Mouse (Mus musculus): ENCODE measurements around the gene Sipa1l1. TPM values are rescaled to one million over a fixed set of nuclear protein-coding genes. Genes with fewer than 3 reads are reported as not detected.
A peak's percentile ranks its signal among the peaks of the same experiment; 100 is the strongest.

Sipa1l1 gene
- total and polyA plus RNA-seq, 3 experiments: 13.6 to 36.7 (median 23.6) TPM

DNA sequence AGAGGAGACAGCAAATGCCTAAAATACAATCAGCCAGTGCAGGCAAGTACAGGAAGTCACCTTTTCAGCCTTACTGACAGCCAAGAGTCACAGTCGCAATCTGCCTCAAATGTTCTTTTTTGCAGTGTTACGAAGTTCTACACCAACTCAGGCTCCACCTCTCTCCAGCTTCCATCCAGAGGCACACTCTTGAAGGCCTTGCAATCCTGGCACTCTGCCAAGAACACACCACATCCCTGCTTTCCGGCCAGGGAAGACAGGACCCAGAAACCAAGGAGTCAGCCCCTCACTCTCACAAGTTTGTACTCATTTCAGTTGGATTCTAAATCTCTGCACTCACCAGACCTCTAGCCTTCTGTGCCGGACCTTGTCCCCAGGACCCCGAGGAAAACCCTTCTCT lies 299.3 kb downstream of the Sipa1l1 start:
- dilution Hi-C loops (cut with MboI; ENCODE audit: extremely low pct_ligation_motif_present, extremely low pct_unique_long_range_greater_than_20kb, low sequenced_read_pairs): no loop called here

DNA sequence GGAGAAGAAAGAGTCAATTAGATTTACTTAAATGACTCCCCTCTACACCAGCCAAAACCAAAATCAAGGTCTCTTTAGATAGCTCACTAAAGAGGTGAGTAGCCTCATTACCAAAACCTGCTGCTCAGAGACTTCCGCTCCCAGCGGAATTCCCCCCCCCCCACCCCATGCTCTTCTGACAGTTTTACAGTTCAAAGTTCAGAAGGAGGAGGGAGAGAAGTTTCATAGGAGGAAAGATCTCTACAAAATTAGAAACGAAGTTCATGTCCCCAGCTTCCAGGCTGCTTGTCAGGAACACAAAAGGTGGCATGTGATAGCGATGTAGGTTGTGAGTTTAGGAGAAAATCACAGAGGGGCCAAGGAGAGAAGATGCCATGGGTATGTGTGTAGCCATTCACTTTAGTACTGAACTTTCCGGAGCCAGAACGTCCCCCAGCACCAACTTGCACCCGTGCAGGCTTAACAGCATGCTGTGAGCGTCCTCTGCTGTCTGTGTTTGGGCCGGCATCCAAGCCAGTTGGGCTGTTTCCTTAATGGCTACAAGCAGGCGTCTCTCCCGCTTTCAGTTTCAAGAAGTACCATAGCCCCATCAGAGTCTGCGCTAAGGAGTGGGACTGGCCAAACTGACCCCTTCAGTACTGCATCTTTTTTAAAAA lies 300.7 kb downstream of the Sipa1l1 start:
- Histone ChIP-seq H3K36me3 (replicated peaks in 1 of 2; ENCODE audit: control insufficient read depth in 1 of 2, insufficient read depth in 1 of 2, low read length in 1 of 2) (no peaks in the 10 kb centered on the region), H3K4me2 (ENCODE audit: insufficient read depth, low read depth, poor library complexity, severe bottlenecking) (peak overlapping the region; percentile 76), H3K27ac (ENCODE audit: insufficient read depth, low read depth) (peak overlapping the region; percentile 41; the same call in 1 of the 2 replicates), H3K79me2 (replicated peaks; ENCODE audit: control insufficient read depth, extremely low read depth, insufficient read depth, poor library complexity, severe bottlenecking) (no peaks in the 10 kb centered on the region), H3K4me3 (replicated peaks in 1 of 3; ENCODE audit: low read depth in 2 of 3, low read length in 2 of 3, poor library complexity in 1 of 3) (peak overlapping the region; percentile 24 to 49 (median 47)), H3K4me1 (ENCODE audit: control insufficient read depth in 1 of 2, insufficient read depth in 2 of 2) (peaks cover 12 to 53% of the 10 kb centered on the region in 2 experiments), H3K9me3 (replicated peaks; ENCODE audit: low read length) (no peaks in the 10 kb centered on the region), H3K9ac (ENCODE audit: insufficient read depth, low read depth) (peak overlapping the region; percentile 49; the same call in 1 of the 2 replicates), H3K27me3 (replicated peaks) (no peaks in the 10 kb centered on the region)
- in situ Hi-C loops (cut with MboI; ENCODE audit: low pct_ligation_motif_present, low pct_unique_long_range_greater_than_20kb, low sequenced_read_pairs): loop anchor here (10.0 to 25.0 kb wide), 2 partner anchors 305 to 658 kb away; partner anchors contain the start of gene Sipa1l1
- dilution Hi-C loops (cut with MboI; ENCODE audit: extremely low pct_ligation_motif_present, extremely low pct_unique_long_range_greater_than_20kb, low sequenced_read_pairs): no loop called here
- DNase-seq (ENCODE audit: extremely low read depth): peak; percentile 89
- TF ChIP-seq UBTF (IDR thresholded peaks at IDR 0.05; ENCODE audit: low read depth, low read length) (no peak), MAX (IDR thresholded peaks at IDR 0.05; ENCODE audit: low read length) (peak; percentile 76), ZC3H11A (IDR thresholded peaks at IDR 0.05; ENCODE audit: low read depth, low read length) (peak; percentile 87), USF1 (IDR thresholded peaks at IDR 0.05; ENCODE audit: low read depth, low read length) (no peak), CHD2 (IDR thresholded peaks at IDR 0.05; ENCODE audit: low read length) (peak; percentile 10; the same call in 1 of the 2 replicates), ZKSCAN1 (IDR thresholded peaks at IDR 0.05; ENCODE audit: borderline replicate concordance, low read depth, low read length) (no peak), MYC (IDR thresholded peaks at IDR 0.05; ENCODE audit: low read depth, low read length) (no peak), USF2 (conservative IDR thresholded peaks at IDR 0.05; ENCODE audit: low read depth, low read length) (no peak), RAD21 (IDR thresholded peaks at IDR 0.05; ENCODE audit: low read depth, low read length) (peak; percentile 99), PAX5 (IDR thresholded peaks at IDR 0.05; ENCODE audit: low read length) (no peak), POLR2A (IDR thresholded peaks at IDR 0.05; ENCODE audit: low read depth, low read length) (no peak; the same call in 1 of the 2 replicates), SMC3 (IDR thresholded peaks at IDR 0.05; ENCODE audit: low read depth, low read length) (peak; percentile 98), ZNF384 (IDR thresholded peaks at IDR 0.05; ENCODE audit: low read depth, low read length) (peak; percentile 52; the same call in 1 of the 2 replicates), NRF1 (IDR thresholded peaks at IDR 0.05; ENCODE audit: low read depth, low read length) (peak; percentile 57), JUN (IDR thresholded peaks at IDR 0.05; ENCODE audit: insufficient read depth, low read depth, low read length) (no peak), RCOR1 (conservative IDR thresholded peaks at IDR 0.05; ENCODE audit: low read depth, low read length) (0 out of 2 replicates have a peak, but pooled peaks have one; percentile 58), E2F4 (IDR thresholded peaks at IDR 0.05; ENCODE audit: insufficient replicate concordance, low read depth, low read length) (no peak), JUND (conservative IDR thresholded peaks at IDR 0.05; ENCODE audit: low read depth, low read length) (0 out of 2 replicates have a peak, but pooled peaks have one; percentile 26), NELFE (IDR thresholded peaks at IDR 0.05; ENCODE audit: low read depth, low read length) (no peak), ELF1 (IDR thresholded peaks at IDR 0.05; ENCODE audit: low read depth, low read length) (peak; percentile 69), ETS1 (conservative IDR thresholded peaks at IDR 0.05; ENCODE audit: low read depth, low read length) (peak; percentile 38), IRF4 (IDR thresholded peaks at IDR 0.05; ENCODE audit: low read depth, low read length) (peak; percentile 90), MEF2A (IDR thresholded peaks at IDR 0.05; ENCODE audit: borderline replicate concordance, low read depth, low read length) (peak; percentile 85), CTCF (conservative IDR thresholded peaks at IDR 0.05 in 1 of 2, IDR thresholded peaks at IDR 0.05 in 1 of 2; ENCODE audit: low read depth in 2 of 2, low read length in 2 of 2) (peak; percentile 74 to 98), KAT2A (IDR thresholded peaks at IDR 0.05; ENCODE audit: insufficient replicate concordance, low read length) (no peak), EP300 (IDR thresholded peaks at IDR 0.05; ENCODE audit: low read length) (peak; percentile 17; the same call in 1 of the 2 replicates)

More for the DNA sequence above, 299.3 kb downstream of the Sipa1l1 start:
- Histone ChIP-seq H3K4me2 (ENCODE audit: insufficient read depth, low read depth, poor library complexity, severe bottlenecking) (no peak overlapping the region), H3K79me2 (replicated peaks; ENCODE audit: control insufficient read depth, extremely low read depth, insufficient read depth, poor library complexity, severe bottlenecking) (no peaks in the 10 kb centered on the region), H3K36me3 (replicated peaks in 1 of 2; ENCODE audit: control insufficient read depth in 1 of 2, insufficient read depth in 1 of 2, low read length in 1 of 2) (no peaks in the 10 kb centered on the region), H3K9me3 (replicated peaks; ENCODE audit: low read length) (no peaks in the 10 kb centered on the region), H3K4me1 (ENCODE audit: control insufficient read depth in 1 of 2, insufficient read depth in 2 of 2) (peaks cover 11 to 49% of the 10 kb centered on the region in 2 experiments), H3K27ac (ENCODE audit: insufficient read depth, low read depth) (no peak overlapping the region), H3K9ac (ENCODE audit: insufficient read depth, low read depth) (no peak overlapping the region), H3K27me3 (replicated peaks) (no peaks in the 10 kb centered on the region), H3K4me3 (replicated peaks in 1 of 3; ENCODE audit: low read depth in 2 of 3, low read length in 2 of 3, poor library complexity in 1 of 3) (no peak overlapping the region)
- no peak for DNase-seq (ENCODE audit: extremely low read depth)
- in situ Hi-C loops (cut with MboI; ENCODE audit: low pct_ligation_motif_present, low pct_unique_long_range_greater_than_20kb, low sequenced_read_pairs): loop anchor here (25.0 kb wide), 1 partner anchor 656 kb away; no protein-coding TSS in a partner anchor
- TF ChIP-seq MAFK (IDR thresholded peaks at IDR 0.05; ENCODE audit: insufficient replicate concordance, low read length) (no peak), TBP (conservative IDR thresholded peaks at IDR 0.05; ENCODE audit: low read depth, low read length) (no peak), UBTF (IDR thresholded peaks at IDR 0.05; ENCODE audit: low read depth, low read length) (no peak), JUN (IDR thresholded peaks at IDR 0.05; ENCODE audit: insufficient read depth, low read depth, low read length) (no peak), SMC3 (IDR thresholded peaks at IDR 0.05; ENCODE audit: low read depth, low read length) (no peak), ELF1 (IDR thresholded peaks at IDR 0.05; ENCODE audit: low read depth, low read length) (no peak), USF2 (conservative IDR thresholded peaks at IDR 0.05; ENCODE audit: low read depth, low read length) (no peak), JUND (conservative IDR thresholded peaks at IDR 0.05; ENCODE audit: low read depth, low read length) (no peak), RCOR1 (conservative IDR thresholded peaks at IDR 0.05; ENCODE audit: low read depth, low read length) (no peak), ZNF384 (IDR thresholded peaks at IDR 0.05; ENCODE audit: low read depth, low read length) (no peak), ZMIZ1 (IDR thresholded peaks at IDR 0.05; ENCODE audit: low read depth, low read length) (no peak), MXI1 (IDR thresholded peaks at IDR 0.05; ENCODE audit: low read depth, low read length) (no peak), PAX5 (IDR thresholded peaks at IDR 0.05; ENCODE audit: low read length) (no peak), TCF12 (IDR thresholded peaks at IDR 0.05; ENCODE audit: low read depth, low read length) (no peak), HCFC1 (IDR thresholded peaks at IDR 0.05; ENCODE audit: low read depth, low read length) (no peak), BHLHE40 (IDR thresholded peaks at IDR 0.05; ENCODE audit: low read depth, low read length) (no peak)
